Mouse (Mus musculus): ENCODE data around the gene Ctss.

Gene Ctss

GRCm38 (mm10) chr3:95533364-95533763 is 6.8 kb downstream of the Ctss start:
- DNase-seq (ENCODE audit: low read depth, low spot score) = no peak

- DNase-seq (ENCODE audit: low read depth, low spot score) = peak; percentile 51
These were observed 8.3 kb downstream of the Ctss start for GRCm38 (mm10) chr3:95534927-95535326.

GRCm38 (mm10) chr3:95538936-95539335 is 12.3 kb downstream of the Ctss start:
- DNase-seq (ENCODE audit: low read depth, low spot score) = peak; percentile 78

- DNase-seq (ENCODE audit: low read depth, low spot score) = no peak
These were observed 13.3 kb downstream of the Ctss start for GRCm38 (mm10) chr3:95539837-95540236.

GRCm38 (mm10) chr3:95541186-95541585 is 14.6 kb downstream of the Ctss start:
- peak; percentile 71 for DNase-seq (ENCODE audit: low read depth, low spot score)

GRCm38 (mm10) chr3:95542171-95542570 is 15.6 kb downstream of the Ctss start:
- DNase-seq (ENCODE audit: low read depth, low spot score) = no peak

DNA sequence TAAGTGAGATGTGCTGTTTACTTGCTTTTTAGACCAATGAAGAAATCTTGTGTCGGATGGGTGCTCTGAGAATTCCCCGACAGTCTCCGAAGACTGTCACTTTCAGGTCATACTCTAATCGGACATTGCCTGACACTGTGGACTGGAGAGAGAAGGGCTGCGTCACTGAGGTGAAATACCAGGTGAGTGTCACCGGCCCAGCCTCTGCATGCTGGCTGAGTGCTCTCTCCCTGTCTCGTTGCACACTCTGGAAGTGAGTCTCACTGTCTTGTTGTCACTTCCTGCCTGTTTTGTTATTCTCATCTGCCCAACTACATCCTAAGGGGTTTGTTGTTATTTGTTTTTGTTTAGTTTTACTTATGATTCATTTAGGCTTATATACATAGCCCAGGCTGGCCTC is 16.4 kb downstream of the Ctss start:
- DNase-seq (ENCODE audit: low read depth, low spot score) = no peak

DNA sequence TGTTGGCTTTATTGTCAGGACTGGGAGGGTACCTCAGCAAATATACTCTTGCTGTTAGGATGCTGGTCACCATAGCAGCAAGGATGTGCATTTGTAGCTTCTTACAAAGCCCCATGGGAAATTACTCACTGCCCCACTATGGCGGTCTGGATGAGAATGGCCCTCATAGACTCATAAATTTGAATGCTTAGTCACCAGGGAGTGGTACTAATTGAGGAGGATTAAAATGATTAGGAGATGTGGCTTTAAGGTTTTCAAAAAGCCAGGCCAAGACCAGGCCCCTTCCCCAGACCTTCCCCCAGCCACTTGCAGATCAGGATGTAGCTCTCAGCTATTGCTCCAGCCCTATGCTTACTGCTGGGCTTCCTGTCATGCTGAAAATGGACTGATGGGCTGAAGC is 23.6 kb downstream of the Ctss start:
- DNase-seq (ENCODE audit: low read depth, low spot score) = no peak

DNA sequence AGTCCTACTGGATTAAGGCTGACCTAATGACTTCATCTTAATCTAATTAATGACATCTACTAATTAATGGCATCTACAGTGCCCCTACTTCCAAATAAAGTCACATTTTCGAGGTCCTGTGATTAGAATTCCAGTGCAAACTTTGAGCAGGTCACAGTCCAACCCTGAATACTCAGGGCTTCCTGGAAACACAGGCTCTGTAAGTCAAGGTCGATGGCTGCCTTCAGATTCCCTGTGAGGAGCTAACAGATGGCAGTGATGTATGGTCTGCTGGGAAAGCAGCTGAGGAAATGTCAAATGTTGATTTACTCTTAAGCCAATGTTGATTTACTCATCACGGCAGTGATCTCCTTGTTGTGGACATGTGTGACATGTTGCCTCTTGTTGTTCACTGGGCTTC is 27.4 kb downstream of the Ctss start:
- no peak for DNase-seq (ENCODE audit: low read depth, low spot score)

- no peak for DNase-seq (ENCODE audit: low read depth, low spot score)
These were observed 32.9 kb downstream of the Ctss start, which contains the start of gene Hormad1 for GRCm38 (mm10) chr3:95559437-95559836. Gene Hormad1, plus strand, starts transcription at chr3:95559677.

DNA sequence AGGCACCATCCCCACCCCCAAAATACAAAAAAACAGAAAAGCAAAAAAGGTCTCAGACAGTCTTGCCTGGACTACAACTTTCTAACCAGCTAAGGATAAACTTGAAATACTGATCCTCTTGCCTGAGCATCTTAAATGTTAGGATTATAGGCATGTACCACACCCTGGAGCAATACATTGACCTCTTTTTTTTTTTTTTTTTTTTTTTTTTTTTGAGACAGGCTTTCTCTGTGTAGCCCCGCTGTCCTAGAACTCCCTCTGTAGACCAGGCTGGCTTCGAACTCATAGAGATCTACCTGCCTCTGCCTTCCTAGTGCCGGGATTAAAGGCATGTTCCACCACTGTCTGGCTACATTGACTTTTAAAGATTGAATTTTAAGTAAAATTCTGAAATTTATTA is 34.2 kb downstream of the Ctss start:
- DNase-seq (ENCODE audit: low read depth, low spot score) = no peak

- no peak for DNase-seq (ENCODE audit: low read depth, low spot score)
These were observed 35.2 kb downstream of the Ctss start for GRCm38 (mm10) chr3:95561826-95562225.

- DNase-seq (ENCODE audit: low read depth, low spot score) = no peak
These were observed 43.0 kb downstream of the Ctss start for GRCm38 (mm10) chr3:95569585-95569984.

DNA sequence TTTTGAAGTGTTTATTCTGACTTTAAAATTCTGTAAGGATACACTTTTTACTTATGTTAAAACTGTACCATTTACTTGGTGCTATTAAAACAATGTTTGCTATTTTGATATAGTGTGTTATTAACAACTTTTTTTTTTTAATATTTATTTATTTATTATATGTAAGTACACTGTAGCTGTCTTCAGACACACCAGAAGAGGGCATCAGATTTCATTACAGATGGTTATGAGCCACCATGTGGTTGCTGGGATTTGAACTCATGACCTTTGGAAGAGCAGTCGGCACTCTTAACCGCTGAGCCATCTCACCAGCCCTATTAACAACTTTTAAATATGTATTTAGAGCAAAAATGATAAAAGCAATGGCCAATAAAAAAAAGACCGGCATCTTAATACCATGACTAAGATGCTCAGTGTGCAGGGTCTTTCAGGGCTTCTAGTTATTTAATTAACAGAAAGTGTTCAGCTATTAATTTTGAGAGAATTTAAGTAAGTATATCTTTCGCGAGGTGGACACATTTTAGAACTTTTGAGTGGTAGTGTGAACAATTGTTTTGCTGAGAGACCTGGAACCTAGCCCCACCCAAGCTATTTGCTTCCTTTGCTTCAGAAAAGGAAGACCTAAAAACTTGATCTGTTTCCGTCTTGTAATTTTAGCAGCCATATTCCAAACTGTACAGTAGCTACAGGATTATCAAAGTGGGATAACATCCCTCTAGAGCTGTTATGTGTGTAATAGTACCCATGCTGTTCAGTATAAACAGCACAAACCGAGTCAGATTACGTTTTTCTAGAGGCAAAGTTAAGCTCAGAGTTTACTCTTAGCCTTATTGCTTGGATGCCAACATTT is 61.4 kb downstream of the Ctss start:
- no peak for DNase-seq (ENCODE audit: low read depth, low spot score)

GRCm38 (mm10) chr3:95588604-95589086 is 62.1 kb downstream of the Ctss start, which contains the start of gene Golph3l:
Gene Golph3l, plus strand, starts transcription at chr3:95588934.
- DNase-seq (ENCODE audit: low read depth, low spot score) = peak; percentile 97

DNA sequence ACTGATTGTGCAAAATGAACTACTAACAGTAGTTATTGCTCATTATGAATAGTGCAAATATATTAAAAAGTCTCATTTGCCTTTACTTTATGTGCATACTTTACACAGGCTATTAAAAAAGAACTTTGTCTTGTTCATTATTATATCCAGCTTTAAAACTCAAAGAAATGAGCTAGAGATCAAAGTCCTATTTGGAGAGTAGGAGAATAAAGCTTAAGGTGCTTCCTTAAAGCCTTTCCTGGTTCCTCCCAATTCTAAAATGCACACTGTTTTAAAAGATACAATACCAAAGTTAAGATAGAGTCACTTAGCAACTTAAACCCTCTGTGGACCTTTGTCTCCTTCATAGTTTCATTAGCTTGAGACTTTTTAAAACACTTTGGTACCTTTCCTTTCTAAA is 72.1 kb downstream of the Ctss start:
- DNase-seq (ENCODE audit: low read depth, low spot score) = no peak

- no peak for DNase-seq (ENCODE audit: low read depth, low spot score)
These were observed 74.7 kb downstream of the Ctss start for GRCm38 (mm10) chr3:95601287-95601686.
